Mouse (Mus musculus) hindbrain, postnatal 0 days (tissue): Measurements from ENCODE around the gene Olfr358. TPM values are rescaled to one million over a fixed set of nuclear protein-coding genes. Genes with fewer than 3 reads are reported as not detected.

Experiments
- ATAC-seq: fragments of 200-750 bp; cut with Nextera tagmentation; 2 replicates; pipeline ENCODE4 v1.8.0; 2017; ENCODE audit warnings: mild to moderate bottlenecking, moderate TSS enrichment, moderate library complexity
- DNase-seq: peaks from one replicate; pipeline ENCODE4 v3.0.0-alpha.2; 2015; ENCODE audit warnings: low spot score
- H3K27ac ChIP-seq: fragments of 300-500 bp; sonication (generic); 2 replicates; pipeline ENCODE4 v1.5.1; 2014; ENCODE audit warnings: mild to moderate bottlenecking
- H3K27me3 ChIP-seq: fragments of 300-500 bp; sonication (generic); 2 replicates; pipeline ENCODE4 v1.6.1; 2014; ENCODE audit warnings: low read length, mixed read lengths; ENCODE audit not compliant: insufficient read depth
- H3K36me3 ChIP-seq: fragments of 300-500 bp; sonication (generic); 2 replicates; pipeline ENCODE4 v1.6.1; 2014; ENCODE audit warnings: low read length, mixed read lengths; ENCODE audit not compliant: insufficient read depth
- H3K4me1 ChIP-seq: fragments of 300-500 bp; sonication (generic); 2 replicates; pipeline ENCODE4 v1.6.1; 2014; ENCODE audit warnings: antibody characterized with exemption, low read length, mixed read lengths; ENCODE audit not compliant: insufficient read depth
- H3K4me2 ChIP-seq: fragments of 300-500 bp; sonication (generic); 2 replicates; pipeline ENCODE4 v1.6.1; 2014; ENCODE audit warnings: low read depth, mild to moderate bottlenecking, low read length, moderate library complexity, mixed read lengths
- H3K4me3 ChIP-seq: fragments of 300-500 bp; sonication (generic); 2 replicates; pipeline ENCODE4 v1.5.1; 2014; ENCODE audit warnings: low read length
- H3K9ac ChIP-seq: fragments of 300-500 bp; sonication (generic); replicated peaks from 2 replicates; pipeline ENCODE4 v1.6.1; 2014; ENCODE audit warnings: mild to moderate bottlenecking, low read length, moderate library complexity, mixed read lengths
- H3K9me3 ChIP-seq: fragments of 300-500 bp; sonication (generic); 2 replicates; pipeline ENCODE4 v1.6.1; 2016; ENCODE audit warnings: low read length, mixed read lengths
- CTCF ChIP-seq: IDR thresholded peaks from 2 replicates; pipeline ENCODE4 v1.5.1; 2016; ENCODE audit warnings: antibody characterized with exemption, control low read depth, low read depth
- WGBS: fragments of 180-500 bp; shearing (Covaris S2); extraction: QIAGEN DNeasy Blood & Tissue Kit; methylation state at CpG from one replicate; pipeline ENCODE4 v1.1.7; 2014; 5-methylcytosine and 5-hydroxymethylcytosine counted together
- polyA plus RNA-seq: library from polyadenylated mRNA; unstranded; fragments of >200 nt; fragmentation: Nextera tagmentation; extraction: Ambion mirVana; gene quantifications from 2 replicates; pipeline ENCODE4 v1.2.1, GENCODE M21; 2015
- total RNA-seq: library from RNA; depleted of rRNA; stranded (reverse); fragments of >200 nt; gene quantifications from 2 replicates; pipeline ENCODE4 v1.2.3, GENCODE M21; 2014; rRNA removed

Gene Olfr358
- total RNA-seq = not detected in 2 replicates
- polyA plus RNA-seq = not detected in 2 replicates

DNA sequence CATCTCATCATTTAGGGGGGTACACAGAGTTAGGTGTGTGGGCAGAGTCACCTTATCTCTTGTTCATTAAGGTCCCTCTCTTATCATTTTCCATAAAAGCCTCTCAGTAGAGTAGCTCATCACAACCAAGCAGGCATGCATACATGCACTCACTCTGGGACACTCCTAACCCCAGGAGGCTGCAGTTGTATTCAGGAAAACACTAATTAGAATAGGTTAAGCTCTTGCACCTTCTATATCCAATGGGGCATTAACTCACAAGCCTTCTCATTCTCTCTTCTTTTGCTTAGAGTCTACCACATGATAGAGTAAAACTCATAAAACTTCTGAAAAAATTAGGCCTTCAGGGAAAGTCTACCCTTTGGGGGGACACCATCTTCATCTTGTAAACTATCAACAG is at the start of gene Olfr358:
TSS of gene Olfr358 (minus strand) at position 101 of the 400 bp plus-strand sequence.
- H3K4me3 ChIP-seq = no peak within 1 kb of the TSS
- H3K4me2 ChIP-seq = no peak within 1 kb of the TSS
- no peaks in the 10 kb centered on the region for H3K27me3 ChIP-seq
- no peak for TF ChIP-seq CTCF
- H3K4me1 ChIP-seq = no peaks in the 10 kb centered on the region
- ATAC-seq (no peak), DNase-seq (no peak)
- no peak within 1 kb of the TSS for H3K9ac ChIP-seq
- no peak within 1 kb of the TSS for H3K27ac ChIP-seq
- H3K36me3 ChIP-seq = no peaks in the 10 kb centered on the region
- H3K9me3 ChIP-seq = 0 out of 2 replicates have a peak, but pooled peaks cover 3% of the 10 kb centered on the region

DNA sequence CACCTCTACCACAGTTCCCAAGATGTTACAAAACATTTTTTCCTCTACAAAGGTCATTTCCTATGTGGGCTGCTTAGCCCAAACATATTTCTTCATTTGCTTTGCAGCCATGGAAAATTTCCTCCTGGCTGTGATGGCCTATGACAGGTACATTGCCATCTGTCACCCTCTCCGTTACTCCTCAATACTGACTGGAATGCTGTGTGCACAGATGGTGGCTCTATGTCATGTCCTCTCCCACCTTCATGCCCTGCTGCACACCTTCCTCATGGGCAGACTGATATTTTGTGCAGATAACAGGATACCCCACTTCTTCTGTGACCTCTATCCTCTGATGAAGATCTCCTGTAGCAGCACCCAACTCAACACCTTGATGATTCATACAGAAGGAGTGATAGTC is 12.1 kb downstream of the Olfr358 start:
- no peak overlapping the region for H3K9ac ChIP-seq
- no peaks in the 10 kb centered on the region for H3K4me1 ChIP-seq
- H3K4me2 ChIP-seq = no peak overlapping the region
- 76% methylated on average over 1 of the region's 1 CpGs for whole genome bisulfite sequencing
- ATAC-seq (no peak), DNase-seq (no peak)
- H3K9me3 ChIP-seq = no peaks in the 10 kb centered on the region
- TF ChIP-seq CTCF = no peak
- H3K4me3 ChIP-seq = no peak overlapping the region
- H3K36me3 ChIP-seq = no peaks in the 10 kb centered on the region
- H3K27ac ChIP-seq = no peak overlapping the region
- H3K27me3 ChIP-seq = no peaks in the 10 kb centered on the region

DNA sequence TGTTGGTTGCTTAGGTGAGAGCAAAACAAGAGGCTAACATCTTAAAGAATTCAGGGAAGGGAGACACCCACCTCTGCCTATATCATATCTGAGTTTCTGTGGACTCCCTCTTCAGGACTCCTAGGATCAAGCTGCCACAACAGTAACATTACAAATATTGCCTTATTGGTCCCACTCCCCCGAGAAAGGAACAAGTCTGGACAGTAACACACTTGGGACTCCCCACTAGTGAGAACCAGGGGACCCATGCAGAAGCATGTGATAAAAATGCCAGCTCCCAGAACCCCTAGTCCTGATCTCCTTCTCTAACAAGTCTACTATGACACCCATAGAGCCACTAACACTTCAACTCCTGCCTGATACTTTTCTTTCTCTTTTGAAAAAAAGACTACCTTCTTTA is 15.6 kb downstream of the Olfr358 start, which contains the start of gene Olfr357:
TSS of gene Olfr357 (plus strand) at position 301 of the 400 bp plus-strand sequence.
- Histone ChIP-seq H3K9ac (no peak within 1 kb of the TSS), H3K27me3 (no peaks in the 10 kb centered on the region), H3K9me3 (0 out of 2 replicates have a peak, but pooled peaks cover 2% of the 10 kb centered on the region), H3K27ac (no peak within 1 kb of the TSS), H3K4me2 (no peak within 1 kb of the TSS), H3K4me1 (no peaks in the 10 kb centered on the region), H3K4me3 (no peak within 1 kb of the TSS), H3K36me3 (no peaks in the 10 kb centered on the region)
- 54% methylated on average over 1 of the region's 1 CpGs for WGBS
- no peak for ATAC-seq
- no peak for DNase-seq
- TF ChIP-seq CTCF = no peak

Other genes with a start within 250 kb of the Olfr358 start
- gene Olfr348, start 225.1 kb downstream of the Olfr358 start, total RNA-seq = not detected in 2 replicates
- not detected in 2 replicates for gene Olfr348, start 225.1 kb downstream of the Olfr358 start, polyA plus RNA-seq
- not detected in 2 replicates for gene Olfr50, start 218.8 kb downstream of the Olfr358 start, total RNA-seq
- gene Olfr50, start 218.8 kb downstream of the Olfr358 start, polyA plus RNA-seq = not detected in 2 replicates
- not detected in 2 replicates for gene Olfr3, start 192.3 kb downstream of the Olfr358 start, total RNA-seq
- not detected in 2 replicates for gene Olfr3, start 192.3 kb downstream of the Olfr358 start, polyA plus RNA-seq
- not detected in 2 replicates for gene Olfr350, start 163.0 kb downstream of the Olfr358 start, total RNA-seq
- not detected in 2 replicates for gene Olfr350, start 163.0 kb downstream of the Olfr358 start, polyA plus RNA-seq
- not detected in 2 replicates for gene Olfr351, start 146.7 kb downstream of the Olfr358 start, total RNA-seq
- gene Olfr351, start 146.7 kb downstream of the Olfr358 start, polyA plus RNA-seq = not detected in 2 replicates
- gene Olfr352, start 140.9 kb downstream of the Olfr358 start, total RNA-seq = not detected in 2 replicates
- not detected in 2 replicates for gene Olfr352, start 140.9 kb downstream of the Olfr358 start, polyA plus RNA-seq
- gene Olfr353, start 116.4 kb downstream of the Olfr358 start, total RNA-seq = not detected in 2 replicates
- not detected in 2 replicates for gene Olfr353, start 116.4 kb downstream of the Olfr358 start, polyA plus RNA-seq
- not detected in 2 replicates for gene Olfr354, start 103.7 kb downstream of the Olfr358 start, total RNA-seq
- not detected in 2 replicates for gene Olfr354, start 103.7 kb downstream of the Olfr358 start, polyA plus RNA-seq
- gene Olfr355, start 80.4 kb downstream of the Olfr358 start, total RNA-seq = not detected in 2 replicates
- gene Olfr355, start 80.4 kb downstream of the Olfr358 start, polyA plus RNA-seq = not detected in 2 replicates
- not detected in 2 replicates for gene Olfr356, start 72.2 kb downstream of the Olfr358 start, total RNA-seq
- not detected in 2 replicates for gene Olfr356, start 72.2 kb downstream of the Olfr358 start, polyA plus RNA-seq
- not detected in 2 replicates for gene Olfr357, start 15.5 kb downstream of the Olfr358 start, total RNA-seq
- not detected in 2 replicates for gene Olfr357, start 15.5 kb downstream of the Olfr358 start, polyA plus RNA-seq
- not detected in 2 replicates for gene Olfr360, start 56.4 kb upstream of the Olfr358 start, total RNA-seq
- gene Olfr360, start 56.4 kb upstream of the Olfr358 start, polyA plus RNA-seq = not detected in 2 replicates
- not detected in 2 replicates for gene Olfr361, start 80.0 kb upstream of the Olfr358 start, total RNA-seq
- not detected in 2 replicates for gene Olfr361, start 80.0 kb upstream of the Olfr358 start, polyA plus RNA-seq
- not detected in 2 replicates for gene Olfr362, start 108.6 kb upstream of the Olfr358 start, total RNA-seq
- not detected in 2 replicates for gene Olfr362, start 108.6 kb upstream of the Olfr358 start, polyA plus RNA-seq
- not detected in 2 replicates for gene Olfr364-ps1, start 130.0 kb upstream of the Olfr358 start, total RNA-seq
- gene Olfr364-ps1, start 130.0 kb upstream of the Olfr358 start, polyA plus RNA-seq = not detected in 2 replicates
- not detected in 2 replicates for gene Olfr365, start 178.9 kb upstream of the Olfr358 start, total RNA-seq
- not detected in 2 replicates for gene Olfr365, start 178.9 kb upstream of the Olfr358 start, polyA plus RNA-seq
- gene Olfr366, start 202.2 kb upstream of the Olfr358 start, total RNA-seq = not detected in 2 replicates
- not detected in 2 replicates for gene Olfr366, start 202.2 kb upstream of the Olfr358 start, polyA plus RNA-seq